Mouse (Mus musculus) natural killer cell, adult 2 months (primary cell): ENCODE results near the gene Hcn4.
A peak's percentile ranks its signal among the peaks of the same experiment; 100 is the strongest.

Experiments used
- DNase-seq, 2 experiments: peaks; one replicate each; pipeline ENCODE4 v3.0.0; 2022; ENCODE audit warnings: low spot score in 2 of 2

Gene Hcn4

GRCm38 (mm10) chr9:58823139-58823917, at the start of gene Hcn4:
TSS of gene Hcn4 (plus strand) at chr9:58823412.
- no peak for DNase-seq

DNA sequence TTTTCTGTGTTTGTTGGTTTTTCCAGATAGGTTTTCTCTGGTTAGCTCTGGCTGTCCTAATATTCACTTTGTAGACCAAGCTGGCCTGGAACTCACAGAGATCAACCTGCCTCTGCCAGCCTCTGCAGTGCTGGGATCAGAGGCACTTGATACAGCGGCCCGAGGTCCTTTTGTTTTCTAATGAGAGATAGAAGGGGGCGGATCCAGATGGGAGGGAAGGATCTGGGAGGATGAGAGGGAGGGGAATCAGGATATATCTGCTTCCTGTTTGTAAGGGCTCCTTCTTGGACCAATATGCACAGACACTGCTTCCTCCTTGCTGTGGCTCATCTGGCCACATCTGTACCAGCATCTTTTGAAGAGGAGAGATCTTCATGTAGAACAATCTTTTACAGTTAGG, 48.5 kb upstream of the Hcn4 start:
- no peak for DNase-seq

DNA sequence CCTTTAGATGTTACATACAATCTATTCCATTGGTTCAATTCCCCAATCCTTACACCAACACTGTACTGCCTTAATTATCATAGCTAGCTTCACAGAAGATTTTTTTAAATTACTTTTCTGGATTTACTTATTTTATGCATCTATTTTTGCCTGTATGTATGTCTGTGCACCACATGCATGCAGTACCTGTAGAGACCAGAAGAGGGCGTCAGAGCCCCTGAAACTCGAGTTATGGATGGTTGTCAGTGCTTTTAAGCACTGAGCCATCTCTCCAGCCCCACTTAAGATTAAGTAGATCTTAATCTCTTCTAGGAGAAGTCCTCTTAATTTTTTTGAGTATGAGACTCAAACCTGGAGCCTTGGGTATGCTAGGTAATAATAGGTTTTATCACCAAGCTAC, 47.8 kb upstream of the Hcn4 start:
- DNase-seq = no peak

GRCm38 (mm10) chr9:58789476-58789875, 33.7 kb upstream of the Hcn4 start:
- no peak for DNase-seq

GRCm38 (mm10) chr9:58798155-58798554, 25.1 kb upstream of the Hcn4 start:
- DNase-seq = no peak

GRCm38 (mm10) chr9:58801441-58801840, 21.8 kb upstream of the Hcn4 start:
- DNase-seq = no peak

DNA sequence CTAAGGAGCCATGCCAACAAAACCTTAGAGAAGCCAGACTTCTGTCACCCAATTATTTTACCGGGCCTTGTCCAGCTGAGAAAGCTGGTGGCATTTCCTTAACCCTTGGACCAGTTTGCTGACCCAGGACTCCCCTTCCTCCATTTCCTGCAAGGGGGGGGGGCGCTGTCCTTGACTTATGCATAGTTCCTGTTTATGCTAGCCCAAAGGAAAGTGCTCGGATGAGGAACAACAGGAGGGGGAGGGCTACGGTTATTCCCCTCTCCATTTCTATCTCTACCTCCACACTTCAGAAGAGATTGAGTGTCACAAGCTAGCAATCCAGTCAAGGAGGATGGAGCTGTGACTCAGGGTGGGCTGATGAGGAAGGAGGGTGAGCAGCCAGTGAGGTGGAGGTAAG, 20.9 kb upstream of the Hcn4 start:
- DNase-seq = no peak

DNA sequence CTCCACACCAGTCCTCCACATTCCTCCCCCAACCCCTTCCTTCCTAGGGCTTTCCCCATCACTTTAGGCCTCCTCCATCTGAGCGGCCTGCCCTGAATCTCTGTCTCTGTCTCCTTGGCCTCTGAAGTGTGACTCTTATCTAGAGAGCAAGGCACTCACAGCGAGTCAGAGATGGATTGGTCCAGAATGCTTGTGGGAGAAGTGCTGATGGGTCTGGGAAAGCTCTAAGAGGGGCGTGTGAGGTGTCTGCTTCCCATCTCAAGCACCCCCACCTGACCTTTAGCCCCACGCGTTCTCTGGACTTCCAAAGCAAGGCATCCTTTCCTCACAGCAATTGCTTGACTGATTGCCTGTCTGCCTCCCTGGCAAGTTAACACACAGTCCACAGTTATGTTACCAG, 20.4 kb upstream of the Hcn4 start:
- DNase-seq = no peak

DNA sequence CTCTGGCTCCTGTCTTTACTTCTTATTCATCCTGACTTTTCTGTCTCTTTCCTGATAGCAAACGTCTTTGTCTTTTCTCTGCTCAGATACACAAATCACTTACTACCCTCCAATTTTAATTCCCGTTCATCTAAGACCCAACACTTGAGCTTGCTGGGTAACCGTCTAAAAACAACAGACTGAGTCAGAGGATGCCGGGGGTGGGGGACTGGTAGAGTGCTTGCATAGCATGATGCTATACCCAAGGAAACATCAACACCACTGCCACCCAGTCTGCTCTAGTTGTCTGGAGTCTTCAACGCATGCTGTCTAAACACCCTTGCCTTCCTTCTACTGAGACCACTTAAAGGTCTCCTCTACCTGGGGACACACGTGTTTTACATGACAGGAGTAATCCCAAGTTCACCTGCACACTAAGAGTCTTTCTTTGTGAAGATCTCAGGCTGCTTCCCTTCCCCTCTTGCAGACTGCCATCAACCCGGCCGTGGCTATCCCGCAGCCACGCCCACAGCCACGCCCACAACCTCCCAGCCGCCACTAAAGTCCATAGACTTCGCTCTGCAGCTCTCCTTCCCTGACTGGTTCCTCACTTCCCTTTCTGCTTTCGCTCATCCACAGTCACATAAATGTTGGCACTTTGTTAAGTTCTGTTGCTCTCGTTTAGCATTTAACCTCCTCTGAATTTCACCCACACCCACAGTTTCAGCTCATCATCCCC, 17.5 kb upstream of the Hcn4 start:
- DNase-seq = peak in 1 of 2 experiments; percentile 19

- DNase-seq = no peak
Observed at GRCm38 (mm10) chr9:58811171-58811570, 12.0 kb upstream of the Hcn4 start.

GRCm38 (mm10) chr9:58815552-58816260, 7.5 kb upstream of the Hcn4 start:
- DNase-seq = no peak

GRCm38 (mm10) chr9:58816458-58816857, 6.8 kb upstream of the Hcn4 start:
- no peak for DNase-seq

DNA sequence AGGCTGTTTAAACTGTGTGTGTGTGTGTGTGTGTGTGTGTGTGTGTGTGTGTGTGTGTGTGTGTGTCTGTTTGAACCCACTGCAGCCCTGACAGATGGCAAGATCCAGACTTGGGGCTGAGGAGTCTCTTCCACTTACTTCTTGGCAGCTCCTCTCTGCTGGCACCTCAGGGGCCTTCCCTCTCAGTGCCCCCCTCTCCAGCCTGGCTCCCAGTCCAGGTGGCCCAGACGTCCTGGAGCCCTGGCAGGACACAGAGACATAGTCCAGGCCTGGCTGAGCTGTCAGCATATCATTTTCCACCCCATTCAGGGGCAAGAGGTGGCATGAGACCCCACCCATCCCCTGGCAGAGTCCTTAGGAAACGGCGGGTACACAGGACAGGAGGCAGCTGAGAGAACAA, 5.5 kb upstream of the Hcn4 start:
- DNase-seq = no peak

GRCm38 (mm10) chr9:58822431-58823091, 651 bp upstream of the Hcn4 start:
- no peak for DNase-seq

GRCm38 (mm10) chr9:58823918-58824215, 655 bp downstream of the Hcn4 start:
- no peak for DNase-seq

GRCm38 (mm10) chr9:58829627-58830026, 6.4 kb downstream of the Hcn4 start:
- no peak for DNase-seq

GRCm38 (mm10) chr9:58832939-58833338, 9.7 kb downstream of the Hcn4 start:
- no peak for DNase-seq

- no peak for DNase-seq
Observed at GRCm38 (mm10) chr9:58837174-58837573, 14.0 kb downstream of the Hcn4 start.

DNA sequence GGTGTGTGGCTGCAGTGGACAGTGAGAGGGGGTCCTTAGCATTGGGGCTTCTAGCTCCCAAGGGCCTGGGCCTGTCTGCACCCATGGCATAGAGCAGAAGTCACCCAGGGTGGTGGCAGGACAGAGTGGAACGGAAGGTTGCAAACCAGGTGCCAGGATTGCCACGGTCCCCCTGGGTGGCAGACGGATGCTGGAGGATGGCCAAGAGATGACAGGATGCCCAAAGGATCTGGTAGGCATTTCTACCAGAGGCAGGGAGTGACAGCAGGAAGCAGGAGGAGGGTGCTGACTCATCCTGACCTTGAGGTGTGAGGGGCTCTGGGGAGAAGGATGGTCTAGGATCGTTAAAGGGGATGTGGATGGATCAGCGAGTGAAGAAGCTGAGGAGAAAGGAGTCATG, 15.3 kb downstream of the Hcn4 start:
- DNase-seq = no peak

- DNase-seq = no peak
Observed at GRCm38 (mm10) chr9:58841655-58842054, 18.4 kb downstream of the Hcn4 start.

GRCm38 (mm10) chr9:58844597-58844996, 21.4 kb downstream of the Hcn4 start:
- no peak for DNase-seq

GRCm38 (mm10) chr9:58847008-58847407, 23.8 kb downstream of the Hcn4 start:
- DNase-seq = no peak
